Mouse (Mus musculus) kidney, adult 2 months (tissue): ENCODE data around the gene Wdr46. TPM values are rescaled to one million over a fixed set of nuclear protein-coding genes. Genes with fewer than 3 reads are reported as not detected.

ENCODE experiments used
- DNase-seq: peaks from one replicate; pipeline ENCODE4 v3.0.0; 2021
- H3K27ac ChIP-seq: fragments of 200-500 bp; 2 replicates; pipeline ENCODE4 v1.5.1; 2012; ENCODE audit warnings: low read depth, low read length, control low read depth, inconsistent platforms; ENCODE audit not compliant: insufficient read depth
- H3K27me3 ChIP-seq: fragments of 200-500 bp; replicated peaks from 2 replicates; pipeline ENCODE4 v1.6.1; 2012; ENCODE audit warnings: mild to moderate bottlenecking, moderate library complexity, low read length, inconsistent platforms; ENCODE audit not compliant: control insufficient read depth, insufficient read depth
- H3K36me3 ChIP-seq: fragments of 200-500 bp; 2 replicates; pipeline ENCODE4 v1.6.1; 2012; ENCODE audit warnings: mild to moderate bottlenecking, moderate library complexity, low read length, inconsistent platforms; ENCODE audit not compliant: control insufficient read depth, insufficient read depth
- H3K4me1 ChIP-seq: fragments of 200-500 bp; 2 replicates; pipeline ENCODE4 v1.6.1; 2011; ENCODE audit warnings: low read length; ENCODE audit not compliant: control insufficient read depth, insufficient read depth
- H3K4me3 ChIP-seq: fragments of 200-500 bp; 2 replicates; pipeline ENCODE4 v1.5.1; 2011; ENCODE audit warnings: mild to moderate bottlenecking, low read depth, low read length, control low read depth; ENCODE audit not compliant: insufficient read depth
- CTCF ChIP-seq: fragments of 200-500 bp; conservative IDR thresholded peaks from 2 replicates; pipeline ENCODE4 v1.5.1; 2011; ENCODE audit warnings: low read depth, mild to moderate bottlenecking, control low read depth, low read length, moderate library complexity, mixed read lengths; ENCODE audit not compliant: insufficient read depth, insufficient read length
- POLR2A ChIP-seq: fragments of 200-500 bp; IDR thresholded peaks from one replicate; pipeline ENCODE4 v1.6.1; 2011; ENCODE audit warnings: low read depth, low read length, control low read depth
- WGBS: fragments of 180-500 bp; shearing (Covaris S2); methylation state at CpG from one replicate; pipeline ENCODE4 v1.1.7; 2018; 5-methylcytosine and 5-hydroxymethylcytosine counted together
- polyA plus RNA-seq: library from polyadenylated mRNA; depleted of rRNA; stranded (reverse); fragments of >200 nt; gene quantifications from 2 replicates; pipeline ENCODE4 v1.2.3, GENCODE M21; 2012

Gene Wdr46
- polyA plus RNA-seq, 1 experiment, result 16.0 TPM

GRCm38 (mm10) chr17:33954646-33955554 is 14.4 kb downstream of the Wdr46 start:
- Histone ChIP-seq H3K4me1 (peaks cover 16% of the 10 kb centered on the region; the same call in 1 of the 2 replicates), H3K4me3 (peak overlapping the region; percentile 65), H3K36me3 (no peaks in the 10 kb centered on the region; the same call in 1 of the 2 replicates), H3K27ac (peak overlapping the region; percentile 78), H3K27me3 (no peaks in the 10 kb centered on the region)
- TF ChIP-seq POLR2A, result no peak
- no peak for TF ChIP-seq CTCF
- 1% methylated on average over 33 of the region's 33 CpGs for WGBS
- DNase-seq, result no peak

GRCm38 (mm10) chr17:33955555-33956214 is 15.2 kb downstream of the Wdr46 start, which contains the start of the genes Vps52 and Rps18:
Gene Vps52 (plus strand): TSS chr17:33955812.
Gene Rps18 (minus strand): TSS chr17:33956001.
- H3K36me3 ChIP-seq, result no peaks in the 10 kb centered on the region; the same call in none of the 2 replicates
- peak; percentile 81 for TF ChIP-seq POLR2A
- TF ChIP-seq CTCF, result no peak
- H3K4me3 ChIP-seq, result peak within 1 kb of the TSS; percentile 95
- under 1% methylated on average over 50 of the region's 50 CpGs for WGBS
- no peaks in the 10 kb centered on the region for H3K27me3 ChIP-seq
- peak; percentile 99 for DNase-seq
- H3K4me1 ChIP-seq, result peaks cover 16% of the 10 kb centered on the region; the same call in 1 of the 2 replicates
- peak within 1 kb of the TSS; percentile 98 for H3K27ac ChIP-seq

- H3K4me3 ChIP-seq, result peak overlapping the region; percentile 95
- peaks cover 16% of the 10 kb centered on the region; the same call in 1 of the 2 replicates for H3K4me1 ChIP-seq
- WGBS, result 5% methylated on average over 10 of the region's 10 CpGs
- TF ChIP-seq POLR2A, result no peak
- no peak for TF ChIP-seq CTCF
- H3K27ac ChIP-seq, result peak overlapping the region; percentile 98; the same call in 1 of the 2 replicates
- H3K36me3 ChIP-seq, result no peaks in the 10 kb centered on the region; the same call in none of the 2 replicates
- no peak for DNase-seq
- H3K27me3 ChIP-seq, result no peaks in the 10 kb centered on the region
Observed at GRCm38 (mm10) chr17:33956336-33956735, 15.9 kb downstream of the Wdr46 start.

GRCm38 (mm10) chr17:33957493-33957892 is 17.0 kb downstream of the Wdr46 start:
- WGBS, result 88% methylated on average over 6 of the region's 6 CpGs
- peaks cover 16% of the 10 kb centered on the region; the same call in 1 of the 2 replicates for H3K4me1 ChIP-seq
- TF ChIP-seq POLR2A, result no peak
- no peak for DNase-seq
- H3K36me3 ChIP-seq, result no peaks in the 10 kb centered on the region; the same call in none of the 2 replicates
- H3K4me3 ChIP-seq, result no peak overlapping the region
- H3K27me3 ChIP-seq, result no peaks in the 10 kb centered on the region
- no peak overlapping the region for H3K27ac ChIP-seq

GRCm38 (mm10) chr17:33958451-33958850 is 18.0 kb downstream of the Wdr46 start:
- Histone ChIP-seq H3K4me3 (no peak overlapping the region), H3K27me3 (no peaks in the 10 kb centered on the region), H3K27ac (no peak overlapping the region), H3K36me3 (no peaks in the 10 kb centered on the region; the same call in none of the 2 replicates), H3K4me1 (peaks cover 11% of the 10 kb centered on the region; the same call in 1 of the 2 replicates)
- DNase-seq, result no peak
- WGBS, result 94% methylated on average over 11 of the region's 11 CpGs
- TF ChIP-seq POLR2A (no peak), CTCF (no peak)

GRCm38 (mm10) chr17:33959135-33959534 is 18.7 kb downstream of the Wdr46 start:
- peaks cover 10% of the 10 kb centered on the region; the same call in 1 of the 2 replicates for H3K4me1 ChIP-seq
- H3K27ac ChIP-seq, result no peak overlapping the region
- no peak for TF ChIP-seq POLR2A
- no peak for TF ChIP-seq CTCF
- 96% methylated on average over 13 of the region's 13 CpGs for WGBS
- no peak overlapping the region for H3K4me3 ChIP-seq
- no peak for DNase-seq
- H3K27me3 ChIP-seq, result no peaks in the 10 kb centered on the region
- H3K36me3 ChIP-seq, result no peaks in the 10 kb centered on the region; the same call in none of the 2 replicates

- 94% methylated on average over 15 of the region's 15 CpGs for WGBS
Observed at GRCm38 (mm10) chr17:33959948-33960347, 19.5 kb downstream of the Wdr46 start.

More at GRCm38 (mm10) chr17:33959948-33960347, 19.5 kb downstream of the Wdr46 start:
- Histone ChIP-seq H3K36me3 (no peaks in the 10 kb centered on the region; the same call in none of the 2 replicates), H3K27me3 (no peaks in the 10 kb centered on the region), H3K4me1 (peaks cover 4% of the 10 kb centered on the region; the same call in 1 of the 2 replicates), H3K27ac (no peak overlapping the region), H3K4me3 (no peak overlapping the region)
- DNase-seq, result no peak
- TF ChIP-seq CTCF (no peak), POLR2A (no peak)
